Mouse (Mus musculus) kidney, embryonic 16.5 days (tissue): ENCODE measurements around the gene Fut1. TPM values are rescaled to one million over a fixed set of nuclear protein-coding genes. Genes with fewer than 3 reads are reported as not detected.

Experiments
- ATAC-seq: fragments of 200-750 bp; cut with Nextera tagmentation; 2 replicates; pipeline ENCODE4 v1.8.0; 2017; ENCODE audit warnings: moderate TSS enrichment; ENCODE audit not compliant: low FRiP score, low TSS enrichment
- H3K27ac ChIP-seq: fragments of 300-500 bp; sonication (generic); 2 replicates; pipeline ENCODE4 v1.5.1; 2014; ENCODE audit warnings: low read length
- H3K27me3 ChIP-seq: fragments of 300-500 bp; sonication (generic); 2 replicates; pipeline ENCODE4 v1.6.1; 2014; ENCODE audit warnings: low read length, control low read depth, mixed read lengths; ENCODE audit not compliant: insufficient read depth
- H3K36me3 ChIP-seq: fragments of 300-500 bp; sonication (generic); 2 replicates; pipeline ENCODE4 v1.6.1; 2014; ENCODE audit warnings: low read length, control low read depth, mixed read lengths; ENCODE audit not compliant: insufficient read depth
- H3K4me1 ChIP-seq: fragments of 300-500 bp; sonication (generic); 2 replicates; pipeline ENCODE4 v1.6.1; 2014; ENCODE audit warnings: low read length, control low read depth, mixed read lengths; ENCODE audit not compliant: insufficient read depth
- H3K4me2 ChIP-seq: fragments of 300-500 bp; sonication (generic); replicated peaks from 2 replicates; pipeline ENCODE4 v1.6.1; 2014; ENCODE audit warnings: low read depth, low read length
- H3K4me3 ChIP-seq: fragments of 300-500 bp; sonication (generic); 2 replicates; pipeline ENCODE4 v1.5.1; 2014; ENCODE audit warnings: mild to moderate bottlenecking, low read length
- H3K9ac ChIP-seq: fragments of 300-500 bp; sonication (generic); replicated peaks from 2 replicates; pipeline ENCODE4 v1.6.1; 2014; ENCODE audit warnings: low read length
- H3K9me3 ChIP-seq: fragments of 300-500 bp; sonication (generic); 2 replicates; pipeline ENCODE4 v1.6.1; 2016; ENCODE audit warnings: low read length, control low read depth
- WGBS: fragments of 180-500 bp; shearing (Covaris S2); extraction: QIAGEN DNeasy Blood & Tissue Kit; methylation state at CpG from one replicate; pipeline ENCODE4 v1.1.7; 2014; 5-methylcytosine and 5-hydroxymethylcytosine counted together
- polyA plus RNA-seq: library from polyadenylated mRNA; unstranded; fragments of >200 nt; fragmentation: Nextera tagmentation; extraction: Ambion mirVana; gene quantifications from 2 replicates; pipeline ENCODE4 v1.2.1, GENCODE M21; 2015

Fut1 gene
- polyA plus RNA-seq, 1 experiment from 2014 or later = 0.27 TPM

DNA sequence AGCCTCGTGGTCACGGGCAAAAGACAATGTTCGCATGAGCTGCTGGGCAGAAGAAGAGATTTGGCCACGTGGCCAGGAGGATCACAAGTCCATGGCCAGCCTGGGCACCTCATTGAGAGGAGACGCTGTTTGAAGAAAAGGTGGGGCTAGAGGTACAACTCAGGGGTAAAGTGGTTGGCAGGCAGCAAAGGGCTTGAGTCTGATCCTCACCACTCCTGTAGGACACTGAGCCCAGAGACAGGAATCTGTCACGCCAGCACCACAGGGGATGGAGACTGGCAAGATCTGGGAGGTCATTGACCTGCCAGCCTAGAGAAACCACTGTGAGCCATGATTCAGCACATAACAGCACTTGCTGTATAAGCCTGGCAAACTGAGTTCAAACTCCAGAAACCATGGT lies 19.6 kb upstream of the Fut1 start:
- Histone ChIP-seq H3K4me1 (no peaks in the 10 kb centered on the region), H3K9me3 (no peaks in the 10 kb centered on the region), H3K27ac (no peak overlapping the region), H3K27me3 (no peaks in the 10 kb centered on the region), H3K4me2 (no peak overlapping the region), H3K36me3 (no peaks in the 10 kb centered on the region), H3K4me3 (no peak overlapping the region), H3K9ac (no peak overlapping the region)
- WGBS = 91% methylated on average over 6 of the region's 6 CpGs
- no peak for ATAC-seq

DNA sequence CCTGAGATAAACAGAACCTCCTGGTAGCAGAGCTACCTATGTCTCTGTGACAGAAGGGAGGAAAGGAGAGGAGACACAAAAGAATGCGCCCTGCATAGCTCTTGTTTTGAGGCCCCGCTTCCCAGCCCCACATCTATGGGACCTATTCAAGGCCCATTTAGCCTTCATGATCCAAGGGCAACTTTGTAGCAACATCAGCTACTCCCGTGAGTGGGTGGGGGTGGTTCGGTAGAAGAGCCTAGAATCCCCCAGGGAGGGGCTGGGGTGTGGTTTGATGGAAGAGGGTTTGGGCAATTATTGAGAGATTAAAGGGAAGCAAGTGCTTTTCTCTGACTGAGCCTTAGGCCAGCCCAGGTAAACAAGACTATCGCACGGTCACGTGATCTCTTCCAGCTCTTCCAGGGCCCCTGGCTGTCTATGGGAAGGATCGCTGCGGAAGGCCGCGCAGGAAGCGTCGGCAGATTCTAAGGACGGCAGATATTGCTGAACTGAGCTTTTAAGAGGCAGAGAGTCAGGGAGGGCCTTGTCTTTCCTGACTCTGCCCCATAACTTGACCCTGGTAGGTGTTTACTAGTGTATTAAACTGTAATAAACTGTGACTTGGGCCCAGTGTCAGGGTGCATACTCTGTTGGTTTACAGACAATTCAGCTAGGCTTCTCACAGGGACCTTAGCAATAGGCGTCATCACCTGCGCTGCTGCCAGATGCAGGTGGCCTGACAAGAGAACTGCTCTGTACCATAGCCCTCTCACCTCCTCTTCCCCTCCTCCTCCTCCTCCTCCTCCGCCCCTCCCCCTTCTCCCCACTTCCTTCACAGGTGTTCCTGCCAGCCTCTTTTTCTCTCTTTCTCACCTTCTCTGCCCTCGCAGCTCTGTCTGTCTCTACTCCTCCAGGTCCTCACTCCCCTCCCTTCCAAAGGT lies 17.9 kb upstream of the Fut1 start:
- Histone ChIP-seq H3K36me3 (no peaks in the 10 kb centered on the region), H3K27me3 (no peaks in the 10 kb centered on the region), H3K9me3 (no peaks in the 10 kb centered on the region), H3K9ac (no peak overlapping the region; the same call in 1 of the 2 replicates), H3K4me3 (no peak overlapping the region), H3K4me1 (no peaks in the 10 kb centered on the region), H3K27ac (no peak overlapping the region), H3K4me2 (no peak overlapping the region)
- no peak for ATAC-seq
- WGBS = 52% methylated on average over 18 of the region's 18 CpGs

DNA sequence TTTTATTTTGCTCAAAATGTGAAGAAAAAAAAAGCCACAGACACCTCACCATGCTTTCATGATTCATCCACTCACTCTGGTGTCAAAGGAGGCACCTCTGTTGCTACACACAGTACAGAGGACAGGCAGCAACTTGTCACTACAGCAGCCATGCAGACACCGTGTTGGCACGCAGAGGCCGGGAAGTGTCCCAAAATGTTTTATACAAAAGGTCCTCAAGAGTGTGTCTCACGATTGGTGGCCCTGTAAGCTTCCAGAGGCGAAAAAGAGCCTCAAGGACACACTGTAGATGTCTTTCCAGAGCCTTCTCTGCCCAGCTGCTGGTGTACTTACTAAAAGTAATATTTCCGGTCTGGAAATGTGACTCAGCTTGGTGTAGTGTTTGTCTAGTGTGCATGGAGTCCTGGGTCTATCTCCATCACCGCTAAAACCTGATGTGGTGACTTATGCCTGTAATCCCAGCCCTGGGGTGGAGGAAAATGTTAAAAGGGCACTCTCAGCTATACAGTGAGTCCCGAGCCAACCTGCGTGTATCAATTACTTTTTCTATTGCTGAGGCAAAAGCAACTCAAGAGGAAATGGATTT lies 11.3 kb upstream of the Fut1 start:
- H3K4me3 ChIP-seq = no peak overlapping the region
- H3K4me2 ChIP-seq = no peak overlapping the region
- no peak overlapping the region for H3K27ac ChIP-seq
- no peaks in the 10 kb centered on the region for H3K9me3 ChIP-seq
- WGBS = 64% methylated on average over 9 of the region's 9 CpGs
- no peaks in the 10 kb centered on the region for H3K27me3 ChIP-seq
- H3K4me1 ChIP-seq = no peaks in the 10 kb centered on the region
- H3K9ac ChIP-seq = no peak overlapping the region
- no peaks in the 10 kb centered on the region for H3K36me3 ChIP-seq
- ATAC-seq = no peak

DNA sequence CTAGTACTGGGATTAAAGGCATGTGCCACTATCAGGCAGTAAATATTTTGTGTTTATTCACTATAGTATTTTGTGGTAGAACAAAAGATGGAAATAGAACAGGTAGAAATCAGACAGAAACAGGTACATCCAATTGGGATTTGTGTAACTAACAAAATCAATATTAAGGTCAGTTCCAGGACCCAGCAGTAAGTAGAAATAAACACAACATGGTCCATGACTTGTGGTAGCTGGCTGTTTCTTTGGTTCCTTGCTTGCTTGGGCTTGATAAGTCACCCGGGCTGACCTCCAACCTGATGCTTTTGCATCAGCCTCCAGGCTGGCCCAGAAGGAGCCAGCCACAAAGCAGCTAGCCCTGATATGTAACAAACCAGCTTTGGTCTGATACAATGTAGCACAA lies 7.6 kb upstream of the Fut1 start:
- Histone ChIP-seq H3K27me3 (no peaks in the 10 kb centered on the region), H3K9ac (no peak overlapping the region), H3K36me3 (no peaks in the 10 kb centered on the region), H3K27ac (no peak overlapping the region), H3K4me1 (no peaks in the 10 kb centered on the region), H3K9me3 (no peaks in the 10 kb centered on the region), H3K4me2 (no peak overlapping the region), H3K4me3 (no peak overlapping the region)
- 74% methylated on average over 1 of the region's 1 CpGs for WGBS
- ATAC-seq = no peak

DNA sequence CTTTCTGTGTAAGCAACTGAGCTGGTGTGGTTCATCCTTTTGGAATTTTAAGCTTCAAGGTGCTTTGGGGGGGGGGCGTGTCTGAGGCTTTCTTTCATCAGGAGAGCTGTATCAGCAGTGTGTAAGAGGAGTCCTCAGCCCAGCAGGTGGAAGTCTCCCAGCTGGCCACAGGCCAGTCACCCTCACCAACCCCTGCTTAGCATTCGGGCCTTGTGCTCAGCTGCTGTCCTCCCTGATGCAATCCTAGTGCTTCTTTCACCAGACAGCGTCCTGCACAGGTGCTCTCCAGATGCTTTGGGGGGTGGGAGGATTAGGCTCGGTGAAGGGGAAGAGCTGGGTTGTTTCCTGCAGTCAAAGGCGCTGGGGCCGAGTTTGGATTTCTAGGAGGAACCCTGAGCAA lies 812 bp upstream of the Fut1 start:
- H3K9me3 ChIP-seq = no peaks in the 10 kb centered on the region
- H3K4me1 ChIP-seq = peaks cover 16% of the 10 kb centered on the region
- peaks cover 23% of the 10 kb centered on the region for H3K27me3 ChIP-seq
- no peak overlapping the region for H3K27ac ChIP-seq
- ATAC-seq = peak; percentile 40
- H3K4me2 ChIP-seq = no peak overlapping the region
- no peak overlapping the region for H3K9ac ChIP-seq
- H3K4me3 ChIP-seq = no peak overlapping the region
- 22% methylated on average over 6 of the region's 6 CpGs for WGBS
- H3K36me3 ChIP-seq = no peaks in the 10 kb centered on the region

DNA sequence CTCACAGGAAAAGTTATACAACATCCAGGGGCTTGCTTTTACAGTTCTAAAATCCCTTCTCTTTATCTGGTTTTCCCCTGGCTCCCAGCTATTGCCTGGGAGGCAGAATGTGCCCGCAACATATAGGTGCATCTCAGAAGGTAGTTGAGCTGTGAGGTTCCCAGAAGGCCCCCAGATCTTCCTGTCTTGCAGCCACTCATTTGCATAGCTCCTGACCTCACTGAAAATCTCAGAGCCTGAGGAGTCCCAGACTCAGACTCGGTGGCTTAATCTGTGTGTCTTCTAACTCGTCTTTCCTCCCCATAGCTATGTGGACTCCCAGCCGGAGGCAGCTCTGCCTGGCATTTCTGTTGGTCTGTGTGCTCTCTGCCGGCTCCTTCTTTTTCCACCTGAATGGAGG lies 1.2 kb downstream of the Fut1 start:
- ATAC-seq = no peak
- Histone ChIP-seq H3K27me3 (peaks cover 23% of the 10 kb centered on the region), H3K4me3 (no peak overlapping the region), H3K4me1 (peaks cover 16% of the 10 kb centered on the region), H3K27ac (no peak overlapping the region), H3K9ac (no peak overlapping the region), H3K4me2 (no peak overlapping the region), H3K36me3 (no peaks in the 10 kb centered on the region), H3K9me3 (no peaks in the 10 kb centered on the region)
- WGBS = 87% methylated on average over 5 of the region's 5 CpGs

DNA sequence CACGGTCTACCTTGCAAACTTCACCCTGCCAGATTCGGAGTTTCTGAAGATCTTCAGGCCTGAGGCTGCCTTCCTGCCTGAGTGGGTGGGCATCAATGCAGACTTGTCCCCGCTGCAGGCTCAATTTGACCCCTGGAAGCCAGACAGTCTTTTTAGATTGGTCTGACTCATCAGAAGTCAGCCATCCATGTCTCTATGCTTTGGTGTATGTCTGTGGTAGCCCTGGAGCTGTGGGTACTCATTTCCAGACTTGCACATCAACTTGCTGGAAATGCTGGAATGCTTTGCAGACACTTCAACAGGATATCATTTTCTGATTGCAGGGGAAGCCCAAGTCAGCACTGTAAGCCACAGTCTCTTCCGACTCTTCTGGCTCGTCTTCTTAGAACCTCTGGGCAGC lies 2.5 kb downstream of the Fut1 start:
- Histone ChIP-seq H3K36me3 (no peaks in the 10 kb centered on the region), H3K9me3 (no peaks in the 10 kb centered on the region), H3K4me3 (no peak overlapping the region), H3K9ac (no peak overlapping the region), H3K4me1 (peaks cover 16% of the 10 kb centered on the region), H3K27ac (no peak overlapping the region), H3K4me2 (no peak overlapping the region), H3K27me3 (peaks cover 23% of the 10 kb centered on the region)
- 85% methylated on average over 5 of the region's 5 CpGs for WGBS
- no peak for ATAC-seq

DNA sequence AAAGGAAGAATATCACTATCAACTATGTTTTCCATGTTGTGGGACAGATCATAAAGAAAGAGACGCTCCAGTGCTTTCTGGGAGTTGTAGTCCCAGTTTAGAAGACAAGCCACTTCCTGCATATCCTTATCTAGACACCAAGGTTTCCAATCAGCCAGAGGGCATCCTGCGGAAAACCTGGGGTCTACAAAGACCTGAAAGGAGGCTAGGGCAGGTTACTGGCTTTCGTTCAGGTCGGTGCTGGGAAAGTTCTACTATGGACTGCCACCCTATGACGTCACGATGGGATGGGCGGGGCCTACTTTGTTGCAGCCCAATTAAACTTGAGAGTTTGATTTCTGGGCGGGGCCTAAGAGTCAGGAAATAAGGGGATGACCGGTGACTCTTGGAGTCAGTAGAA lies 4.4 kb downstream of the Fut1 start, which contains the start of gene Izumo1:
Gene Izumo1 (plus strand): TSS at position 369 of the 400 bp plus-strand sequence.
- Histone ChIP-seq H3K27me3 (peaks cover 18% of the 10 kb centered on the region), H3K4me1 (peaks cover 12% of the 10 kb centered on the region), H3K4me3 (no peak within 1 kb of the TSS), H3K4me2 (no peak within 1 kb of the TSS), H3K36me3 (no peaks in the 10 kb centered on the region), H3K27ac (no peak within 1 kb of the TSS), H3K9me3 (no peaks in the 10 kb centered on the region), H3K9ac (no peak within 1 kb of the TSS)
- 37% methylated on average over 9 of the region's 9 CpGs for WGBS
- ATAC-seq = no peak

DNA sequence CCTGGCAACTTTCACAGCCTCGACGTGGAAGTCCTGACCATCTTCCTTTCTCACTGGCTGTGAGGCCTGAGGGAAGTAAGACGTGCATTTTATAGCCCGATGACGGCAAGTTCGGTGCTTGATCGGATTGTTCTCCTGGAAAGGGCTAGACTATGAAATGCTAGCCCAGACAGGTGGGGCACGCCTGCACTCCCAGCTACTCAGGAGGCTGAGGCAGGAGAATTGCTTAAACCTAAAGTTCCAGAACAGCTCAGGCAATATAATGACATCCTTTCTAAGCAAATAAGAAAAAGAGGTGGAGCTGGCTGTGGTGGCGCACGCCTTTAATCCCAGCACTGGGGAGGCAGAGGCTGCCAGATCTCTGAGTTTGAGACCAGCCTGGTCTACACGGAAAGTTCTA lies 6.4 kb downstream of the Fut1 start:
- H3K9ac ChIP-seq = no peak overlapping the region
- 0 out of 2 replicates have a peak, but pooled peaks cover 9% of the 10 kb centered on the region for H3K27me3 ChIP-seq
- H3K4me3 ChIP-seq = no peak overlapping the region
- H3K27ac ChIP-seq = no peak overlapping the region
- H3K36me3 ChIP-seq = no peaks in the 10 kb centered on the region
- 92% methylated on average over 11 of the region's 11 CpGs for WGBS
- H3K4me2 ChIP-seq = no peak overlapping the region
- H3K4me1 ChIP-seq = peaks cover 4% of the 10 kb centered on the region; the same call in 1 of the 2 replicates
- ATAC-seq = no peak
- no peaks in the 10 kb centered on the region for H3K9me3 ChIP-seq

DNA sequence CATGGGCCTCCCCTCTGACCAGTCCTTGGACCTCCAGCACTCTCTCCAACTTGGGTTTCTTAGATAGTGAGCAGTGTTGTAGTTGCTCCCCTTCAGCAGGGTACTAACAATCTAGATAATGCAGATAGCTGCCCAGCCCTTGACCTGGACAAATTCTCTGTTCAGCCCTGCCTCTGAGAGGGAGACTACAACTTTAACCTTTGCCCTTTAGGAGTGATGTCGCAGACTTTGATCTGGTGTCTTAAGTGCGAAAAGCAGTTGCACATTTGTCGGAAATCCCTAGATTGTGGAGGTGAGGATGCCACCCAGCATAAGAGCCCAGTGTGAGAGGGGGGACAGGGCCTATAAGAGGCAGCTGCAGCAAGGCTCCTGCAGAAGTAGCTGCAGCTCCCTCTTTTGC lies 7.6 kb downstream of the Fut1 start:
- no peak overlapping the region for H3K4me2 ChIP-seq
- H3K4me1 ChIP-seq = peaks cover 6% of the 10 kb centered on the region; the same call in 1 of the 2 replicates
- H3K9me3 ChIP-seq = no peaks in the 10 kb centered on the region
- no peak overlapping the region for H3K9ac ChIP-seq
- H3K27ac ChIP-seq = no peak overlapping the region
- H3K27me3 ChIP-seq = 0 out of 2 replicates have a peak, but pooled peaks cover 3% of the 10 kb centered on the region
- no peaks in the 10 kb centered on the region for H3K36me3 ChIP-seq
- no peak for ATAC-seq
- WGBS = 54% methylated on average over 3 of the region's 3 CpGs
- H3K4me3 ChIP-seq = no peak overlapping the region
